Mouse (Mus musculus) hindbrain, embryonic 15.5 days (tissue): ENCODE results near the gene Gatad2b. TPM values are rescaled to one million over a fixed set of nuclear protein-coding genes. Genes with fewer than 3 reads are reported as not detected.

Source experiments
- ATAC-seq: fragments of 200-750 bp; cut with Nextera tagmentation; 2 replicates; pipeline ENCODE4 v1.8.0; 2017; ENCODE audit warnings: low read depth, moderate number of reproducible peaks, moderate TSS enrichment; ENCODE audit not compliant: low FRiP score
- H3K27ac ChIP-seq: fragments of 300-500 bp; sonication (generic); replicated peaks from 2 replicates; pipeline ENCODE4 v1.5.1; 2015; ENCODE audit warnings: mild to moderate bottlenecking, inconsistent platforms
- H3K27me3 ChIP-seq: fragments of 300-500 bp; sonication (generic); 2 replicates; pipeline ENCODE4 v1.6.1; 2015; ENCODE audit warnings: control low read depth, inconsistent platforms
- H3K36me3 ChIP-seq: fragments of 300-500 bp; sonication (generic); 2 replicates; pipeline ENCODE4 v1.6.1; 2015; ENCODE audit warnings: control low read depth, inconsistent platforms
- H3K4me1 ChIP-seq: fragments of 300-500 bp; sonication (generic); replicated peaks from 2 replicates; pipeline ENCODE4 v1.6.1; 2015; ENCODE audit warnings: control low read depth, inconsistent platforms
- H3K4me2 ChIP-seq: fragments of 300-500 bp; sonication (generic); 2 replicates; pipeline ENCODE4 v1.6.1; 2015; ENCODE audit warnings: moderate library complexity, mild to moderate bottlenecking, inconsistent platforms
- H3K4me3 ChIP-seq: fragments of 300-500 bp; sonication (generic); 2 replicates; pipeline ENCODE4 v1.5.1; 2015; ENCODE audit warnings: mild to moderate bottlenecking, inconsistent platforms
- H3K9ac ChIP-seq: fragments of 300-500 bp; sonication (generic); 2 replicates; pipeline ENCODE4 v1.6.1; 2015; ENCODE audit warnings: inconsistent platforms
- H3K9me3 ChIP-seq: fragments of 300-500 bp; sonication (generic); 2 replicates; pipeline ENCODE4 v1.6.1; 2016; ENCODE audit warnings: control low read depth, inconsistent platforms
- WGBS: fragments of 180-500 bp; shearing (Covaris S2); methylation state at CpG from one replicate; pipeline ENCODE4 v1.1.7; 2015; 5-methylcytosine and 5-hydroxymethylcytosine counted together
- polyA plus RNA-seq: library from polyadenylated mRNA; unstranded; fragments of >200 nt; fragmentation: Nextera tagmentation; extraction: Ambion mirVana; gene quantifications from 2 replicates; pipeline ENCODE4 v1.2.1, GENCODE M21; 2015

Gatad2b gene
- polyA plus RNA-seq, 1 experiment from 2014 or later, result 11.1 TPM

- H3K27ac ChIP-seq, result peak overlapping the region; percentile 88
- H3K4me2 ChIP-seq, result peak overlapping the region; percentile 89
- H3K4me3 ChIP-seq, result peak overlapping the region; percentile 85
- no peaks in the 10 kb centered on the region for H3K9me3 ChIP-seq
- WGBS, result under 1% methylated on average over 41 of the region's 41 CpGs
- H3K36me3 ChIP-seq, result peaks cover 39% of the 10 kb centered on the region
- peak overlapping the region; percentile 87 for H3K9ac ChIP-seq
- H3K27me3 ChIP-seq, result no peaks in the 10 kb centered on the region
- peak; percentile 59; the same call in 1 of the 2 replicates for ATAC-seq
- H3K4me1 ChIP-seq, result peaks cover 25% of the 10 kb centered on the region
These were observed 38.4 kb upstream of the Gatad2b start for GRCm38 (mm10) chr3:90254419-90255193.

GRCm38 (mm10) chr3:90255194-90255565 lies 37.8 kb upstream of the Gatad2b start:
- Histone ChIP-seq H3K36me3 (peaks cover 44% of the 10 kb centered on the region), H3K9me3 (no peaks in the 10 kb centered on the region), H3K4me2 (peak overlapping the region; percentile 89), H3K9ac (peak overlapping the region; percentile 87), H3K27ac (0 out of 2 replicates have a peak overlapping the region, but pooled peaks have one; percentile 88), H3K27me3 (no peaks in the 10 kb centered on the region), H3K4me1 (peaks cover 24% of the 10 kb centered on the region), H3K4me3 (peak overlapping the region; percentile 85)
- no peak for ATAC-seq
- 20% methylated on average over 2 of the region's 2 CpGs for WGBS

GRCm38 (mm10) chr3:90255784-90256353 lies 37.1 kb upstream of the Gatad2b start:
- Histone ChIP-seq H3K9me3 (no peaks in the 10 kb centered on the region), H3K4me1 (peaks cover 24% of the 10 kb centered on the region), H3K4me3 (no peak overlapping the region; the same call in 1 of the 2 replicates), H3K27ac (no peak overlapping the region), H3K9ac (peak overlapping the region; percentile 87; the same call in 1 of the 2 replicates), H3K36me3 (peaks cover 47% of the 10 kb centered on the region), H3K27me3 (no peaks in the 10 kb centered on the region), H3K4me2 (peak overlapping the region; percentile 89; the same call in 1 of the 2 replicates)
- ATAC-seq, result no peak
- WGBS, result 93% methylated on average over 14 of the region's 14 CpGs

GRCm38 (mm10) chr3:90256731-90257530 lies 36.0 kb upstream of the Gatad2b start:
- H3K36me3 ChIP-seq, result peaks cover 50% of the 10 kb centered on the region
- H3K9me3 ChIP-seq, result no peaks in the 10 kb centered on the region
- no peak overlapping the region for H3K4me2 ChIP-seq
- no peaks in the 10 kb centered on the region for H3K27me3 ChIP-seq
- no peak overlapping the region for H3K27ac ChIP-seq
- no peak overlapping the region for H3K9ac ChIP-seq
- WGBS, result 89% methylated on average over 19 of the region's 19 CpGs
- ATAC-seq, result no peak
- H3K4me3 ChIP-seq, result no peak overlapping the region
- peaks cover 24% of the 10 kb centered on the region for H3K4me1 ChIP-seq

- peaks cover 66% of the 10 kb centered on the region for H3K36me3 ChIP-seq
- peaks cover 21% of the 10 kb centered on the region for H3K4me1 ChIP-seq
- 96% methylated on average over 4 of the region's 4 CpGs for WGBS
These were observed 34.5 kb upstream of the Gatad2b start for GRCm38 (mm10) chr3:90258521-90258920.

GRCm38 (mm10) chr3:90263121-90263771 lies 29.7 kb upstream of the Gatad2b start:
- H3K4me3 ChIP-seq, result no peak overlapping the region
- peaks cover 53% of the 10 kb centered on the region for H3K36me3 ChIP-seq
- no peaks in the 10 kb centered on the region for H3K9me3 ChIP-seq
- H3K4me2 ChIP-seq, result no peak overlapping the region
- H3K27me3 ChIP-seq, result no peaks in the 10 kb centered on the region
- H3K9ac ChIP-seq, result no peak overlapping the region
- WGBS, result 98% methylated on average over 5 of the region's 5 CpGs
- H3K4me1 ChIP-seq, result peaks cover 15% of the 10 kb centered on the region
- H3K27ac ChIP-seq, result no peak overlapping the region
- no peak for ATAC-seq

More at GRCm38 (mm10) chr3:90258521-90258920, 34.5 kb upstream of the Gatad2b start:
- Histone ChIP-seq H3K9ac (no peak overlapping the region), H3K27ac (no peak overlapping the region), H3K27me3 (no peaks in the 10 kb centered on the region), H3K4me3 (no peak overlapping the region), H3K9me3 (no peaks in the 10 kb centered on the region), H3K4me2 (no peak overlapping the region)
- no peak for ATAC-seq

- 33% methylated on average over 10 of the region's 10 CpGs for WGBS
- Histone ChIP-seq H3K36me3 (peaks cover 40% of the 10 kb centered on the region), H3K4me2 (peak overlapping the region; percentile 90), H3K4me3 (peak overlapping the region; percentile 90), H3K9ac (peak overlapping the region; percentile 90), H3K27ac (peak overlapping the region; percentile 98), H3K27me3 (no peaks in the 10 kb centered on the region), H3K9me3 (no peaks in the 10 kb centered on the region), H3K4me1 (peaks cover 15% of the 10 kb centered on the region)
- ATAC-seq, result no peak
These were observed 28.3 kb upstream of the Gatad2b start for GRCm38 (mm10) chr3:90264687-90265033.

GRCm38 (mm10) chr3:90265034-90265931 lies 27.7 kb upstream of the Gatad2b start, which contains the start of gene Dennd4b:
Gene Dennd4b (plus strand): TSS chr3:90265185.
- H3K36me3 ChIP-seq, result peaks cover 33% of the 10 kb centered on the region
- H3K27ac ChIP-seq, result peak within 1 kb of the TSS; percentile 98
- no peaks in the 10 kb centered on the region for H3K9me3 ChIP-seq
- ATAC-seq, result peak; percentile 85
- H3K4me1 ChIP-seq, result peaks cover 15% of the 10 kb centered on the region
- under 1% methylated on average over 68 of the region's 87 CpGs for WGBS
- no peaks in the 10 kb centered on the region for H3K27me3 ChIP-seq
- H3K4me3 ChIP-seq, result peak within 1 kb of the TSS; percentile 90
- peak within 1 kb of the TSS; percentile 90 for H3K9ac ChIP-seq
- peak within 1 kb of the TSS; percentile 90 for H3K4me2 ChIP-seq

GRCm38 (mm10) chr3:90265932-90266741 lies 26.8 kb upstream of the Gatad2b start:
- Histone ChIP-seq H3K4me2 (peak overlapping the region; percentile 90), H3K27me3 (no peaks in the 10 kb centered on the region), H3K4me1 (peaks cover 15% of the 10 kb centered on the region), H3K4me3 (peak overlapping the region; percentile 90), H3K36me3 (peaks cover 25% of the 10 kb centered on the region), H3K27ac (peak overlapping the region; percentile 98), H3K9me3 (no peaks in the 10 kb centered on the region), H3K9ac (peak overlapping the region; percentile 90)
- WGBS, result 27% methylated on average over 16 of the region's 16 CpGs
- ATAC-seq, result peak; percentile 39; the same call in 1 of the 2 replicates
